Mouse (Mus musculus): ENCODE measurements at regions not wholly inside any gene's neighbourhood (a gene's known extent, or its start where the extent isn't known, plus 50 kb on each side); places are given as distances from the start of the nearest gene placed in this dataset.

- Histone ChIP-seq H3K27me3 (ENCODE audit: control insufficient read depth, insufficient read depth, low read length) (no peaks in the 10 kb centered on the region; the same call in 1 of the 2 replicates), H3K36me3 (ENCODE audit: control insufficient read depth, insufficient read depth, low read length) (no peaks in the 10 kb centered on the region), H3K27ac (ENCODE audit: low read depth, low read length) (no peak overlapping the region), H3K9me3 (ENCODE audit: control insufficient read depth, low read length) (no peaks in the 10 kb centered on the region), H3K4me3 (ENCODE audit: low read length) (no peak overlapping the region), H3K4me2 (replicated peaks; ENCODE audit: low read depth, low read length) (no peak overlapping the region), H3K9ac (ENCODE audit: low read depth, low read length) (no peak overlapping the region), H3K4me1 (ENCODE audit: control insufficient read depth, insufficient read depth, low read length) (no peaks in the 10 kb centered on the region)
- WGBS, result 17% methylated on average over 5 of the region's 5 CpGs
- no peak for ATAC-seq (ENCODE audit: low FRiP score, low TSS enrichment)
These were observed 69.4 kb upstream of the Tle3 start for GRCm38 (mm10) chr9:61302724-61303123.

GRCm38 (mm10) chr9:61306306-61306705 lies 65.9 kb upstream of the Tle3 start:
- no peak for ATAC-seq (ENCODE audit: low FRiP score, low TSS enrichment)
- H3K4me2 ChIP-seq (replicated peaks; ENCODE audit: low read depth, low read length), result no peak overlapping the region
- no peak overlapping the region for H3K4me3 ChIP-seq (ENCODE audit: low read length)
- H3K9me3 ChIP-seq (ENCODE audit: control insufficient read depth, low read length), result no peaks in the 10 kb centered on the region
- no peak overlapping the region for H3K27ac ChIP-seq (ENCODE audit: low read depth, low read length)
- H3K9ac ChIP-seq (ENCODE audit: low read depth, low read length), result no peak overlapping the region
- 0 out of 2 replicates have a peak, but pooled peaks cover 5% of the 10 kb centered on the region for H3K4me1 ChIP-seq (ENCODE audit: control insufficient read depth, insufficient read depth, low read length)
- 55% methylated on average over 9 of the region's 9 CpGs for WGBS
- no peaks in the 10 kb centered on the region for H3K27me3 ChIP-seq (ENCODE audit: control insufficient read depth, insufficient read depth, low read length)
- H3K36me3 ChIP-seq (ENCODE audit: control insufficient read depth, insufficient read depth, low read length), result no peaks in the 10 kb centered on the region

GRCm38 (mm10) chr9:61309096-61309495 lies 63.1 kb upstream of the Tle3 start:
- no peaks in the 10 kb centered on the region for H3K36me3 ChIP-seq (ENCODE audit: control insufficient read depth, insufficient read depth, low read length)
- H3K4me2 ChIP-seq (replicated peaks; ENCODE audit: low read depth, low read length), result no peak overlapping the region
- H3K4me3 ChIP-seq (ENCODE audit: low read length), result no peak overlapping the region
- no peaks in the 10 kb centered on the region for H3K9me3 ChIP-seq (ENCODE audit: control insufficient read depth, low read length)
- no peak overlapping the region for H3K9ac ChIP-seq (ENCODE audit: low read depth, low read length)
- H3K27ac ChIP-seq (ENCODE audit: low read depth, low read length), result no peak overlapping the region
- 31% methylated on average over 3 of the region's 3 CpGs for WGBS
- peak; percentile 7; the same call in 1 of the 2 replicates for ATAC-seq (ENCODE audit: low FRiP score, low TSS enrichment)
- peaks cover 11% of the 10 kb centered on the region; the same call in 1 of the 2 replicates for H3K4me1 ChIP-seq (ENCODE audit: control insufficient read depth, insufficient read depth, low read length)
- peaks cover 4% of the 10 kb centered on the region; the same call in 1 of the 2 replicates for H3K27me3 ChIP-seq (ENCODE audit: control insufficient read depth, insufficient read depth, low read length)

DNA sequence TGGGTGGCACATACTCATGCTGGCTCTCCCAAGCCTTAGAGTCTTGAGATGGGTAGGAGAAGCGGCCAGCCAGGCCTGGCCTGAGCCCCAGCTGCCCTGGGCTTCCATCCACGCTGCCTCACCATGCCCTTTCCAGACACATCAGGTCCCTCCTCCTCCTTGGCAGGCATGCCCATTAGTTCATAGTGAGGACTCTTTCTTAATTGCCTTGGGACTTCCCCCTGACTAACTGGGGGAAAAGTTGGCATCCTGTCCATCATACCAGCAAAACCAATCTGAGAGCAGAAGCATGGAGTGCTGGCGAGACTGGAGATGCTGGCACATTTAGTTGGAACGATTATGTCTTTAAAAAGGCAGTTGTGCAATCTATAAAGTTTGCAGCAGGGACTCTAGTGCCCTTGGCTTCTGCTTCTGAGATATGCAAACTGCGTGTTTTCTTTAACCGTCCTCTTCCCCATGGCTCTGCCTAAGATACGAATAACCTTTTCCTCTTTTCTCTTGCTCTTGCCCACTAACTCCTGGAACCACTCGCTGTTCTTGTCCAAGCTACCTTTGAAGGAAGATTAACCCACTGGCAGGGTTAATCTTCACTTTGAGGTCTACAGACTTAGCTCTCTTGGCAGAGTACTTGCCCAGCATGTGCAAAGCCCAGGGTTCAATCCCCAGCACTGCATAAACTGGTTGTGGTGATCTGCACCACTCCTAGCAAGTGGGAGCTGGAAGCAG lies 62.2 kb upstream of the Tle3 start:
- H3K9ac ChIP-seq (ENCODE audit: low read depth, low read length), result no peak overlapping the region; the same call in 1 of the 2 replicates
- WGBS, result 91% methylated on average over 8 of the region's 8 CpGs
- ATAC-seq (ENCODE audit: low FRiP score, low TSS enrichment), result no peak
- no peak overlapping the region for H3K4me3 ChIP-seq (ENCODE audit: low read length)
- peaks cover 19% of the 10 kb centered on the region for H3K4me1 ChIP-seq (ENCODE audit: control insufficient read depth, insufficient read depth, low read length)
- no peak overlapping the region for H3K4me2 ChIP-seq (replicated peaks; ENCODE audit: low read depth, low read length)
- no peaks in the 10 kb centered on the region for H3K9me3 ChIP-seq (ENCODE audit: control insufficient read depth, low read length)
- H3K27me3 ChIP-seq (ENCODE audit: control insufficient read depth, insufficient read depth, low read length), result peaks cover 4% of the 10 kb centered on the region; the same call in 1 of the 2 replicates
- H3K27ac ChIP-seq (ENCODE audit: low read depth, low read length), result no peak overlapping the region
- H3K36me3 ChIP-seq (ENCODE audit: control insufficient read depth, insufficient read depth, low read length), result no peaks in the 10 kb centered on the region

DNA sequence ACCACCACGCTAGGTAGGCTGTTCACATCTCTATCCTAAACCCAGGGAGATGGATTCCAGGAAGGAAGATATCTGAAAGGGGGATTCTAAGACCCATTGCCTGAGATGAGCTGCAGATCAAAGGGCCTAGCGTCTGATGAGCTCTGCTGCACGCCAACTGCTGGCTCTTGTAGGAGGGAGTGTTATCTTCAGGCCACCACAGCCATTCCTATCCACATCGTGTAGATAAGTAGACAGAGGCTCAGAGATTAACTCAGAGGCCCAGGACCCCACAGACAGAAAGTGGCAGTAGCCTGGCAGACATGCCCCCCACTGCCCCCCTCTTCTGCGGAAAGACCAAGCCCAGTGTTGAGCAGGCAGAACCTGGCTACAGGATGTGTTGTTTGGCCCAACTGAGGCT lies 61.6 kb upstream of the Tle3 start:
- no peaks in the 10 kb centered on the region for H3K36me3 ChIP-seq (ENCODE audit: control insufficient read depth, insufficient read depth, low read length)
- no peak overlapping the region for H3K4me3 ChIP-seq (ENCODE audit: low read length)
- peaks cover 25% of the 10 kb centered on the region for H3K4me1 ChIP-seq (ENCODE audit: control insufficient read depth, insufficient read depth, low read length)
- no peaks in the 10 kb centered on the region for H3K9me3 ChIP-seq (ENCODE audit: control insufficient read depth, low read length)
- ATAC-seq (ENCODE audit: low FRiP score, low TSS enrichment), result no peak
- no peak overlapping the region for H3K4me2 ChIP-seq (replicated peaks; ENCODE audit: low read depth, low read length)
- H3K27ac ChIP-seq (ENCODE audit: low read depth, low read length), result no peak overlapping the region
- peaks cover 4% of the 10 kb centered on the region; the same call in 1 of the 2 replicates for H3K27me3 ChIP-seq (ENCODE audit: control insufficient read depth, insufficient read depth, low read length)
- WGBS, result 70% methylated on average over 5 of the region's 5 CpGs
- H3K9ac ChIP-seq (ENCODE audit: low read depth, low read length), result no peak overlapping the region

DNA sequence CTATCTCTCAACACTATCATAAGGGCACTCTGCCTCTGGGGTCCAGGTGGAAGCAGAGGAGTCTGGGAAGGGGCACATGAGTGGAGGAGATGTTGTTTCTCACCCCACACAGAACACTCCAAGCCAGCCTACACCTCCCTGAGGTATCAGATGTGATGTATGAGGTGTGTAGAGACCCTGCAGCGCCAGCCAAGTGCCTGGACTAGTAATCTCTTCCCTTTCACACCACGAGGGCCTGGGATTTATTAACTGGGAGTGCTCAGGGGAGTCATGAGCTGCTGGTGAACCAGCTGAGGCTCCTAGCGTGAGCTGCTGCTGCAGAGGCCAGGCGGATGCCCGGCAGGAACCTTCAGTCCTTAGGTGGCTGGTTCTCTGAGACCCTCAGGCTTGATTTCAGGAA lies 60.6 kb upstream of the Tle3 start:
- ATAC-seq (ENCODE audit: low FRiP score, low TSS enrichment), result no peak
- H3K27me3 ChIP-seq (ENCODE audit: control insufficient read depth, insufficient read depth, low read length), result peaks cover 4% of the 10 kb centered on the region; the same call in 1 of the 2 replicates
- no peak overlapping the region for H3K27ac ChIP-seq (ENCODE audit: low read depth, low read length)
- H3K4me1 ChIP-seq (ENCODE audit: control insufficient read depth, insufficient read depth, low read length), result peaks cover 33% of the 10 kb centered on the region
- no peak overlapping the region for H3K4me3 ChIP-seq (ENCODE audit: low read length)
- H3K4me2 ChIP-seq (replicated peaks; ENCODE audit: low read depth, low read length), result no peak overlapping the region
- H3K36me3 ChIP-seq (ENCODE audit: control insufficient read depth, insufficient read depth, low read length), result no peaks in the 10 kb centered on the region
- no peaks in the 10 kb centered on the region for H3K9me3 ChIP-seq (ENCODE audit: control insufficient read depth, low read length)
- no peak overlapping the region for H3K9ac ChIP-seq (ENCODE audit: low read depth, low read length)
- 31% methylated on average over 5 of the region's 5 CpGs for WGBS

DNA sequence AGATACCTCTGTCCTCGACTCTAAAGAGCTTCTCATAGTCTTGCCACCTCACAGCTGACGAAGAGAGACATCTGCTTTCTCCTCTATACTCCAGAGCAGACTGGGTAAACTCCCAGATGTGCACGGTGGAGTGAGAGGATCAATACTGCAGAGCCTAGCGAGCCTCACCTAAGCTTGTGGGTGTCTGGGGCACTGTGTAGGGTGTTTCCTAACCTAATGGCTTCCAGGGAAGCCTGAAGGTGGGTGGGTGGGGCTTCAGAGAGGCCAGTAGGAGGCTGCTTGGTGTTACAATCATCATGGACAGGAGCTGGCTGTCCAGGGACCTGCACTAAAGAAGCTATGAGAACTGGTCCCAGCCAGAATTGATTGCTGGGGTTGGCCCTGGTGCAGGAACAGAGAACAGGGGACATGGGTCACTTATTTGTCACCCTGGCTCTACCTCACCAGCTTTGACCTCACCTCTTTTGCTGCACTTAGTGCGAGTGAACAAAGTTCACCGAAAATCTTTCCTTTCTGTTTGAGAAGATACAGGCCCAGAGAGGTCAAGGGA lies 57.5 kb upstream of the Tle3 start:
- peaks cover 4% of the 10 kb centered on the region; the same call in 1 of the 2 replicates for H3K27me3 ChIP-seq (ENCODE audit: control insufficient read depth, insufficient read depth, low read length)
- no peak overlapping the region for H3K4me3 ChIP-seq (ENCODE audit: low read length)
- H3K4me1 ChIP-seq (ENCODE audit: control insufficient read depth, insufficient read depth, low read length), result peaks cover 28% of the 10 kb centered on the region
- no peaks in the 10 kb centered on the region for H3K9me3 ChIP-seq (ENCODE audit: control insufficient read depth, low read length)
- WGBS, result 49% methylated on average over 6 of the region's 6 CpGs
- H3K4me2 ChIP-seq (replicated peaks; ENCODE audit: low read depth, low read length), result no peak overlapping the region
- no peaks in the 10 kb centered on the region for H3K36me3 ChIP-seq (ENCODE audit: control insufficient read depth, insufficient read depth, low read length)
- no peak overlapping the region for H3K9ac ChIP-seq (ENCODE audit: low read depth, low read length)
- H3K27ac ChIP-seq (ENCODE audit: low read depth, low read length), result no peak overlapping the region
- no peak for ATAC-seq (ENCODE audit: low FRiP score, low TSS enrichment)

- H3K9ac ChIP-seq (ENCODE audit: low read depth, low read length), result no peak overlapping the region
- peaks cover 28% of the 10 kb centered on the region for H3K4me1 ChIP-seq (ENCODE audit: control insufficient read depth, insufficient read depth, low read length)
- no peaks in the 10 kb centered on the region for H3K9me3 ChIP-seq (ENCODE audit: control insufficient read depth, low read length)
- no peaks in the 10 kb centered on the region for H3K36me3 ChIP-seq (ENCODE audit: control insufficient read depth, insufficient read depth, low read length)
- H3K27me3 ChIP-seq (ENCODE audit: control insufficient read depth, insufficient read depth, low read length), result peaks cover 4% of the 10 kb centered on the region; the same call in 1 of the 2 replicates
- WGBS, result 31% methylated on average over 17 of the region's 17 CpGs
- no peak overlapping the region for H3K4me3 ChIP-seq (ENCODE audit: low read length)
- no peak overlapping the region for H3K4me2 ChIP-seq (replicated peaks; ENCODE audit: low read depth, low read length)
- peak; percentile 56 for ATAC-seq (ENCODE audit: low FRiP score, low TSS enrichment)
- H3K27ac ChIP-seq (ENCODE audit: low read depth, low read length), result peak overlapping the region; percentile 61; the same call in 1 of the 2 replicates
These were observed 56.5 kb upstream of the Tle3 start for GRCm38 (mm10) chr9:61315371-61316298.

Measured in kidney, embryonic 14.5 days (tissue).